30 mouse cellular contexts compared by ENCODE assay signal in the genomic region with DNA sequence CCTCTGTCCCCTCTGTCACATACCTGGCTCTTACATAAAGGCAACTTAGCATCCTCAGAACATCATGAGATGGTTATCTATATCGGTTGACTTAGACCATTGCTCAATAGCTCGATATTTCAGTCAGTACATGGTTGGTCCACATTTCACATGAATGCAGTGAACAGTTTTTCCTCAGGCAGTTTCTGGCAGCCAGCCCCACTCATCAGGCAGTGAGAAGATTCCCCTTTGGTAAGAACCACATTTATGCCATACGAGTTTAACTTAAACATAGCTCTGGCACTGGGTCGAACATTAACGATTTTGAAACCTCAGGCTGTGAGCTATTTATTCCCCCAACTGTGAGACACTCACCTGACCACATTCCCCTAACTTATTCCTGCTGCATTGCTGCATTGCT.
DNase-seq lines count a peak whose midpoint lies in the region; ATAC-seq and TF ChIP-seq lines count a peak whose summit lies in the region.
"Had no signal": no experiment of that assay in that cellular context is flagged by ENCODE, and none has a peak within 500 bp of the region (broad histone marks: within the 10 kb centered on the region; RNA-seq: fewer than 3 reads in every experiment).

No protein-coding gene starts in this region.

- H3K27me3 ChIP-seq in heart, embryonic 14.5 days (ENCODE audit: control insufficient read depth, insufficient read depth, low read length): no peaks in the 10 kb centered on the region
- H3K27me3 ChIP-seq: embryonic facial prominence, embryonic 15.5 days; hindbrain, embryonic 15.5 days; liver, embryonic 12.5 days; stomach, embryonic 15.5 days had no signal

- no peak for ATAC-seq in heart, embryonic 14.5 days (ENCODE audit: insufficient number of reproducible peaks, insufficient read depth, low FRiP score, low read depth)
- ATAC-seq: forebrain, embryonic 14.5 days; inflammation-experienced regulatory T-cells, adult 6 months; liver, embryonic 12.5 days had no signal

- H3K9ac ChIP-seq in heart, embryonic 14.5 days (ENCODE audit: low read length): no peak overlapping the region
- H3K9ac ChIP-seq: embryonic facial prominence, embryonic 15.5 days; hindbrain, embryonic 15.5 days; liver, embryonic 12.5 days; stomach, embryonic 15.5 days had no signal

- TF ChIP-seq CTCF in left cerebral cortex, adult 2 months (IDR thresholded peaks at IDR 0.05): no peak

- peaks cover 4% of the 10 kb centered on the region for H3K9me3 ChIP-seq in heart, embryonic 14.5 days (ENCODE audit: control insufficient read depth, low read length)
- H3K9me3 ChIP-seq: embryonic facial prominence, embryonic 15.5 days; hindbrain, embryonic 15.5 days; stomach, embryonic 15.5 days had no signal

- H3K4me3 ChIP-seq in heart, embryonic 14.5 days (ENCODE audit: control insufficient read depth in 1 of 2, insufficient read depth in 1 of 2, low read depth in 1 of 2, low read length in 2 of 2): no peak overlapping the region
- no peak overlapping the region for H3K4me3 ChIP-seq in left cerebral cortex, adult 2 months
- H3K4me3 ChIP-seq: embryonic facial prominence, embryonic 10.5 days; embryonic facial prominence, embryonic 15.5 days; heart, adult 2 months; hindbrain, embryonic 10.5 days; hindbrain, embryonic 15.5 days; layer of hippocampus, adult 2 months; liver, embryonic 12.5 days; stomach, embryonic 15.5 days had no signal

- 64% methylated on average over 5 of the region's 5 CpGs for WGBS in heart, embryonic 14.5 days

- no peak overlapping the region for H3K27ac ChIP-seq in heart, embryonic 14.5 days (replicated peaks in 1 of 2; ENCODE audit: control insufficient read depth in 1 of 2, insufficient read depth in 1 of 2, low read depth in 2 of 2, low read length in 2 of 2)
- H3K27ac ChIP-seq in left cerebral cortex, adult 2 months: peak overlapping the region; percentile 56; the same call in 1 of the 2 replicates
- H3K27ac ChIP-seq: embryonic facial prominence, embryonic 10.5 days; embryonic facial prominence, embryonic 15.5 days; heart, adult 2 months; hindbrain, embryonic 10.5 days; hindbrain, embryonic 15.5 days; layer of hippocampus, adult 2 months; liver, embryonic 12.5 days; stomach, embryonic 15.5 days had no signal

- no peak for DNase-seq in heart, postnatal 14 days
- DNase-seq in left cerebral cortex, adult 2 months (ENCODE audit: extremely low spot score in 1 of 2, low spot score in 2 of 2): no peak
- no peak for DNase-seq in left cerebral cortex, adult 8-10 months (ENCODE audit: low spot score in 2 of 2)
- DNase-seq in right cerebral cortex, postnatal 10 days (ENCODE audit: low spot score in 2 of 2): peak; percentile 74 to 80
- DNase-seq in right cerebral cortex, postnatal 36 days (ENCODE audit: low spot score in 2 of 2): no peak
- peak; percentile 13 for DNase-seq in fat pad, adult 2 months (ENCODE audit: extremely low read depth, low read depth, low spot score)
- DNase-seq in cerebellum, postnatal 25 days: no peak
- DNase-seq: adrenal gland, postnatal 25 days; B cell, adult 2 months; cerebellum, adult 18-20 months; cerebellum, postnatal 10 days; gastrocnemius, postnatal 25 days; heart, adult 2 months; kidney, adult 11 months; kidney, postnatal 36 days; lung, adult 18-20 months; lung, postnatal 10 days; midbrain, embryonic 14.5 days; retina, postnatal 1 day; thymus, postnatal 14 days had no signal

- intact Hi-C loops in heart, postnatal 14 days (cut with DNase I): no loop called here
- intact Hi-C loops in left cerebral cortex, adult 2 months (cut with DNase I): no loop called here

- H3K36me3 ChIP-seq in heart, embryonic 14.5 days (ENCODE audit: control insufficient read depth, insufficient read depth, low read length): peaks cover 6% of the 10 kb centered on the region

- peak overlapping the region; percentile 24; the same call in 1 of the 2 replicates for H3K4me2 ChIP-seq in heart, embryonic 14.5 days (ENCODE audit: low read length)
- H3K4me2 ChIP-seq: embryonic facial prominence, embryonic 15.5 days; hindbrain, embryonic 15.5 days; liver, embryonic 12.5 days; stomach, embryonic 15.5 days had no signal

- H3K4me1 ChIP-seq in heart, embryonic 14.5 days (ENCODE audit: control insufficient read depth in 2 of 2, insufficient read depth in 2 of 2, low read length in 2 of 2): peaks cover 4 to 15% of the 10 kb centered on the region in 2 experiments; a peak in 3 of 4 replicates
- H3K4me1 ChIP-seq: embryonic facial prominence, embryonic 10.5 days; embryonic facial prominence, embryonic 15.5 days; hindbrain, embryonic 10.5 days; hindbrain, embryonic 15.5 days; liver, embryonic 12.5 days had no signal

Comparison
In these comparisons a context has a peak if more than half of its experiments do, and no peak if none do; other contexts are left out.
1. DNase-seq: peak in right cerebral cortex, postnatal 10 days (2 of 2) and fat pad, adult 2 months (single experiment); none in heart, postnatal 14 days (0 of 2), left cerebral cortex, adult 2 months (0 of 2), left cerebral cortex, adult 8-10 months (0 of 2), right cerebral cortex, postnatal 36 days (0 of 2) and cerebellum, postnatal 25 days (0 of 2).